Mouse (Mus musculus): ENCODE data around the gene Calcrl. TPM values are rescaled to one million over a fixed set of nuclear protein-coding genes. Genes with fewer than 3 reads are reported as not detected.

Calcrl gene
- total and polyA plus RNA-seq, 2 experiments from 2014 or later, result 26.5 to 78.2 TPM

GRCm38 (mm10) chr2:84416501-84416900 lies 8.7 kb downstream of the Calcrl start:
- DNase-seq (ENCODE audit: low spot score) (peak; percentile 24), ATAC-seq (ENCODE audit: insufficient read depth, low read depth) (no peak)
- Histone ChIP-seq H3K4me1 (ENCODE audit: control insufficient read depth, insufficient read depth) (no peaks in the 10 kb centered on the region), H3K27me3 (ENCODE audit: control insufficient read depth, insufficient read depth, low read length) (no peaks in the 10 kb centered on the region), H3K9ac (replicated peaks; ENCODE audit: low read depth, low read length) (no peak overlapping the region), H3K36me3 (replicated peaks; ENCODE audit: control insufficient read depth, insufficient read depth, low read length) (0 out of 2 replicates have a peak, but pooled peaks cover 5% of the 10 kb centered on the region), H3K4me2 (ENCODE audit: low read depth, low read length) (no peak overlapping the region), H3K9me3 (replicated peaks; ENCODE audit: control insufficient read depth, low read length) (0 out of 2 replicates have a peak, but pooled peaks cover 3% of the 10 kb centered on the region), H3K4me3 (ENCODE audit: low read depth, low read length) (no peak overlapping the region), H3K27ac (ENCODE audit: low read depth) (no peak overlapping the region)
- WGBS, result 79% methylated on average over 4 of the region's 4 CpGs
- TF ChIP-seq EP300 (IDR thresholded peaks at IDR 0.05; ENCODE audit: low read depth), result no peak
- no peak for TF ChIP-seq CTCF (IDR thresholded peaks at IDR 0.05; ENCODE audit: low read depth)

GRCm38 (mm10) chr2:84409796-84410592 lies 15.2 kb downstream of the Calcrl start:
- no peak for TF ChIP-seq CTCF (IDR thresholded peaks at IDR 0.05; ENCODE audit: low read depth)
- TF ChIP-seq EP300 (IDR thresholded peaks at IDR 0.05; ENCODE audit: low read depth), result no peak
- 0 out of 2 replicates have a peak, but pooled peaks cover 3% of the 10 kb centered on the region for H3K9me3 ChIP-seq (replicated peaks; ENCODE audit: control insufficient read depth, low read length)
- H3K27me3 ChIP-seq (ENCODE audit: control insufficient read depth, insufficient read depth, low read length), result no peaks in the 10 kb centered on the region
- no peak overlapping the region for H3K4me2 ChIP-seq (ENCODE audit: low read depth, low read length)
- 0 out of 2 replicates have a peak, but pooled peaks cover 5% of the 10 kb centered on the region for H3K36me3 ChIP-seq (replicated peaks; ENCODE audit: control insufficient read depth, insufficient read depth, low read length)
- H3K4me3 ChIP-seq (ENCODE audit: low read depth, low read length), result no peak overlapping the region
- DNase-seq (ENCODE audit: low spot score) (no peak), ATAC-seq (ENCODE audit: insufficient read depth, low read depth) (no peak)
- H3K9ac ChIP-seq (replicated peaks; ENCODE audit: low read depth, low read length), result no peak overlapping the region
- no peak overlapping the region for H3K27ac ChIP-seq (ENCODE audit: low read depth)
- no peaks in the 10 kb centered on the region for H3K4me1 ChIP-seq (ENCODE audit: control insufficient read depth, insufficient read depth)

GRCm38 (mm10) chr2:84404834-84405233 lies 20.4 kb downstream of the Calcrl start:
- Histone ChIP-seq H3K27me3 (ENCODE audit: control insufficient read depth, insufficient read depth, low read length) (no peaks in the 10 kb centered on the region), H3K4me3 (ENCODE audit: low read depth, low read length) (no peak overlapping the region), H3K9ac (replicated peaks; ENCODE audit: low read depth, low read length) (no peak overlapping the region), H3K4me2 (ENCODE audit: low read depth, low read length) (no peak overlapping the region), H3K4me1 (ENCODE audit: control insufficient read depth, insufficient read depth) (no peaks in the 10 kb centered on the region), H3K27ac (ENCODE audit: low read depth) (no peak overlapping the region), H3K36me3 (replicated peaks; ENCODE audit: control insufficient read depth, insufficient read depth, low read length) (no peaks in the 10 kb centered on the region), H3K9me3 (replicated peaks; ENCODE audit: control insufficient read depth, low read length) (no peaks in the 10 kb centered on the region)
- no peak for TF ChIP-seq EP300 (IDR thresholded peaks at IDR 0.05; ENCODE audit: low read depth)
- no peak for TF ChIP-seq CTCF (IDR thresholded peaks at IDR 0.05; ENCODE audit: low read depth)
- DNase-seq (ENCODE audit: low spot score) (no peak), ATAC-seq (ENCODE audit: insufficient read depth, low read depth) (no peak)
- 62% methylated on average over 3 of the region's 3 CpGs for WGBS

- DNase-seq (ENCODE audit: low spot score) (no peak), ATAC-seq (ENCODE audit: insufficient read depth, low read depth) (no peak)
- TF ChIP-seq CTCF (IDR thresholded peaks at IDR 0.05; ENCODE audit: low read depth), result no peak
- TF ChIP-seq EP300 (IDR thresholded peaks at IDR 0.05; ENCODE audit: low read depth), result no peak
- Histone ChIP-seq H3K9me3 (replicated peaks; ENCODE audit: control insufficient read depth, low read length) (no peaks in the 10 kb centered on the region), H3K4me2 (ENCODE audit: low read depth, low read length) (no peak overlapping the region), H3K9ac (replicated peaks; ENCODE audit: low read depth, low read length) (no peak overlapping the region), H3K4me3 (ENCODE audit: low read depth, low read length) (no peak overlapping the region), H3K27ac (ENCODE audit: low read depth) (no peak overlapping the region), H3K27me3 (ENCODE audit: control insufficient read depth, insufficient read depth, low read length) (no peaks in the 10 kb centered on the region), H3K36me3 (replicated peaks; ENCODE audit: control insufficient read depth, insufficient read depth, low read length) (no peaks in the 10 kb centered on the region), H3K4me1 (ENCODE audit: control insufficient read depth, insufficient read depth) (no peaks in the 10 kb centered on the region)
- 81% methylated on average over 3 of the region's 3 CpGs for WGBS
Measured at GRCm38 (mm10) chr2:84402713-84403112, 22.5 kb downstream of the Calcrl start.

GRCm38 (mm10) chr2:84396557-84396956 lies 28.7 kb downstream of the Calcrl start:
- DNase-seq (ENCODE audit: low spot score) (no peak), ATAC-seq (ENCODE audit: insufficient read depth, low read depth) (no peak)
- H3K27ac ChIP-seq (ENCODE audit: low read depth), result no peak overlapping the region
- no peaks in the 10 kb centered on the region for H3K27me3 ChIP-seq (ENCODE audit: control insufficient read depth, insufficient read depth, low read length)
- H3K4me1 ChIP-seq (ENCODE audit: control insufficient read depth, insufficient read depth), result no peaks in the 10 kb centered on the region
- no peak overlapping the region for H3K4me2 ChIP-seq (ENCODE audit: low read depth, low read length)
- no peaks in the 10 kb centered on the region for H3K9me3 ChIP-seq (replicated peaks; ENCODE audit: control insufficient read depth, low read length)
- 75% methylated on average over 4 of the region's 4 CpGs for WGBS
- TF ChIP-seq CTCF (IDR thresholded peaks at IDR 0.05; ENCODE audit: low read depth) (no peak), EP300 (IDR thresholded peaks at IDR 0.05; ENCODE audit: low read depth) (no peak)
- H3K36me3 ChIP-seq (replicated peaks; ENCODE audit: control insufficient read depth, insufficient read depth, low read length), result no peaks in the 10 kb centered on the region
- no peak overlapping the region for H3K4me3 ChIP-seq (ENCODE audit: low read depth, low read length)
- no peak overlapping the region for H3K9ac ChIP-seq (replicated peaks; ENCODE audit: low read depth, low read length)

Data from heart, postnatal 0 days (tissue).